Mouse (Mus musculus): ENCODE measurements at regions not wholly inside any gene's neighbourhood (a gene's known extent, or its start where the extent isn't known, plus 50 kb on each side); places are given as distances from the start of the nearest gene placed in this dataset.

- Histone ChIP-seq H3K4me2 (peak overlapping the region; percentile 35; the same call in 1 of the 2 replicates), H3K27me3 (no peaks in the 10 kb centered on the region), H3K9ac (peak overlapping the region; percentile 58), H3K27ac (no peak overlapping the region), H3K4me1 (peaks cover 6% of the 10 kb centered on the region; the same call in 1 of the 2 replicates), H3K36me3 (no peaks in the 10 kb centered on the region), H3K9me3 (no peaks in the 10 kb centered on the region), H3K4me3 (no peak overlapping the region)
- WGBS = 9% methylated on average over 11 of the region's 11 CpGs
- no peak for ATAC-seq (ENCODE audit: insufficient number of reproducible peaks, insufficient read depth, low FRiP score, low TSS enrichment, low read depth)
Measured at GRCm38 (mm10) chr6:10970587-10971138, 936.6 kb downstream of the Ndufa4 start.

DNA sequence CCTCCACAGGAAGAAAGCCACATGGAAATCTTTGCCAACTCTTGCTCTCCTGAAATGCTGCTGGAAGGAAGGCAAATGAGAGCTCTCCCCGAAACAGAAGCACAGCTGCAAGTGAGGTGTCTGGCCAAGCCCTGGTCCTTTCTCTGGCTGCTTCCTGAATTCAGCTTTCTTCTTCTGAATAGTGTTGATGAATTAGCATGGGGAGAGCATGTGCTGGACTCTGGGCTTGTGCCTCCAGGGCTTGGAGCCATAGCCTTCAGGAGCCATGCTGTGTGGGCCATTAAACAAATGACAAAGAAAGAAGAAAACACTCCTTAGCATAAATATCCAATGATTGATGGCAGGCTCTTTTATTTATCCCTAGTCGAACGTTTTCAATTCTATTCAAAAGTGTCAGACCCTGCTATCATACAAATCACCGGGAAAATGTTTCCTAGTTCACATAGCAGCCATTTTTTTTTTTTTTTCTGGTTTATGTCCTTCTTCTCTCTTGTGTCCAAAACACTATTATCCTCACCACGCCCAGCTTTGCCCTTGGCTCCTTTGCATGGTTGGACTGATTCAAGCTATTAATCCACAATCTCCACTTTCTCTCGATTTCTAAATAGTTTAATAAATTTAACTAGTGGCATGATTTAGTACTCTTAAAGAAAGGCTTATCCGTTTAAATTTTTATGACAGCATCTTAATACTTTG, 937.3 kb downstream of the Ndufa4 start:
- Histone ChIP-seq H3K27me3 (no peaks in the 10 kb centered on the region), H3K36me3 (no peaks in the 10 kb centered on the region), H3K4me1 (peaks cover 6% of the 10 kb centered on the region; the same call in 1 of the 2 replicates), H3K27ac (no peak overlapping the region), H3K9ac (no peak overlapping the region), H3K9me3 (no peaks in the 10 kb centered on the region), H3K4me2 (peak overlapping the region; percentile 35; the same call in 1 of the 2 replicates), H3K4me3 (no peak overlapping the region)
- ATAC-seq (ENCODE audit: insufficient number of reproducible peaks, insufficient read depth, low FRiP score, low TSS enrichment, low read depth) = no peak
- 32% methylated on average over 7 of the region's 7 CpGs for WGBS

- H3K9ac ChIP-seq = no peak overlapping the region
- no peaks in the 10 kb centered on the region for H3K4me1 ChIP-seq
- H3K27ac ChIP-seq = no peak overlapping the region
- no peak overlapping the region for H3K4me2 ChIP-seq
- WGBS = 77% methylated on average over 1 of the region's 1 CpGs
- no peak overlapping the region for H3K4me3 ChIP-seq
- H3K9me3 ChIP-seq = no peaks in the 10 kb centered on the region
- no peaks in the 10 kb centered on the region for H3K36me3 ChIP-seq
- ATAC-seq (ENCODE audit: insufficient number of reproducible peaks, insufficient read depth, low FRiP score, low TSS enrichment, low read depth) = no peak
- no peaks in the 10 kb centered on the region for H3K27me3 ChIP-seq
Measured at GRCm38 (mm10) chr6:10943545-10943944, 963.8 kb downstream of the Ndufa4 start.

DNA sequence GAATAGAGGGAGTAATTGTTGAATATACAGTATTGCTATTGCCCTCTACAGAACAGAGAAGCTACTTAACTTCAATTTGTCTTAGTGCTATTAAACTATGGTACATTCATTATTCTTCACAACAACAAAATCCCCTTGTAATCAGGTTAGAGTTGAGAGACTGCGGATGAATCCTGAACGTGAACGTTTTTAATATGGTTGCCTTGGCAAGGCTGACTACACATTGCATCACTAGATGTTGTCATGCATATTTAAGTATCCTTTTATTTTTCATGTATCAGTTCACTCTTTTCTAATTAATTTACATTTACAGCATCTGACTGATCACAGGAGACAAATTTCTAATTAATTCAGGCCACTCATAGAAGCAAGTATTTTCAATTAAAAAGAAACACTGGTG, 965.8 kb downstream of the Ndufa4 start:
- no peaks in the 10 kb centered on the region for H3K27me3 ChIP-seq
- no peaks in the 10 kb centered on the region for H3K9me3 ChIP-seq
- no peak overlapping the region for H3K9ac ChIP-seq
- H3K36me3 ChIP-seq = no peaks in the 10 kb centered on the region
- no peak for ATAC-seq (ENCODE audit: insufficient number of reproducible peaks, insufficient read depth, low FRiP score, low TSS enrichment, low read depth)
- H3K4me3 ChIP-seq = no peak overlapping the region
- 92% methylated on average over 3 of the region's 3 CpGs for WGBS
- H3K4me2 ChIP-seq = no peak overlapping the region
- H3K27ac ChIP-seq = no peak overlapping the region
- no peaks in the 10 kb centered on the region for H3K4me1 ChIP-seq
